Mouse (Mus musculus) heart, embryonic 11.5 days (tissue): ENCODE data around the gene 2700081O15Rik. TPM values are rescaled to one million over a fixed set of nuclear protein-coding genes. Genes with fewer than 3 reads are reported as not detected.
"Not testable (repeated sequence)": the region's sequence is repeated elsewhere in the genome, so short reads cannot be mapped to it uniquely, and the experiment has no call there.

Experiments
- ATAC-seq: fragments of 200-750 bp; cut with Nextera tagmentation; replicated peaks from 2 replicates; pipeline ENCODE4 v1.8.0; 2017; ENCODE audit warnings: moderate library complexity; ENCODE audit not compliant: insufficient number of reproducible peaks, low FRiP score, low TSS enrichment
- H3K27ac ChIP-seq: fragments of 300-500 bp; sonication (generic); 2 replicates; pipeline ENCODE4 v1.5.1; 2014; ENCODE audit warnings: mild to moderate bottlenecking, low read depth, low read length
- H3K27me3 ChIP-seq: fragments of 300-500 bp; sonication (generic); 2 replicates; pipeline ENCODE4 v1.6.1; 2014; ENCODE audit warnings: mild to moderate bottlenecking, low read length, mixed read lengths; ENCODE audit not compliant: control insufficient read depth, insufficient read depth
- H3K36me3 ChIP-seq: fragments of 300-500 bp; sonication (generic); 2 replicates; pipeline ENCODE4 v1.6.1; 2014; ENCODE audit warnings: mild to moderate bottlenecking, low read length, moderate library complexity, mixed read lengths; ENCODE audit not compliant: control insufficient read depth, insufficient read depth
- H3K4me1 ChIP-seq: fragments of 300-500 bp; sonication (generic); 2 replicates; pipeline ENCODE4 v1.6.1; 2014; ENCODE audit warnings: low read length; ENCODE audit not compliant: control insufficient read depth, insufficient read depth
- H3K4me2 ChIP-seq: fragments of 300-500 bp; sonication (generic); 2 replicates; pipeline ENCODE4 v1.6.1; 2014; ENCODE audit warnings: mild to moderate bottlenecking, moderate library complexity
- H3K4me3 ChIP-seq: fragments of 300-500 bp; sonication (generic); 2 replicates; pipeline ENCODE4 v1.5.1; 2014; ENCODE audit warnings: low read depth, low read length
- H3K9ac ChIP-seq: fragments of 300-500 bp; sonication (generic); 2 replicates; pipeline ENCODE4 v1.6.1; 2014; ENCODE audit warnings: mild to moderate bottlenecking, low read depth, low read length, moderate library complexity
- H3K9me3 ChIP-seq: fragments of 300-500 bp; sonication (generic); replicated peaks from 2 replicates; pipeline ENCODE4 v1.6.1; 2016; ENCODE audit warnings: low read length; ENCODE audit not compliant: control insufficient read depth
- WGBS: fragments of 180-500 bp; shearing (Covaris S2); extraction: QIAGEN DNeasy Blood & Tissue Kit; methylation state at CpG from one replicate; pipeline ENCODE4 v1.1.7; 2014; ENCODE audit not compliant: insufficient replicate concordance; 5-methylcytosine and 5-hydroxymethylcytosine counted together
- polyA plus RNA-seq: library from polyadenylated mRNA; unstranded; fragments of >200 nt; fragmentation: Nextera tagmentation; extraction: Ambion mirVana; gene quantifications from 2 replicates; pipeline ENCODE4 v1.2.1, GENCODE M21; 2014

The 2700081O15Rik gene
- polyA plus RNA-seq, 1 experiment from 2014 or later, result 4.7 TPM

GRCm38 (mm10) chr19:7388488-7388887 is 28.9 kb upstream of the 2700081O15Rik start:
- Histone ChIP-seq H3K36me3 (no peaks in the 10 kb centered on the region), H3K4me3 (no peak overlapping the region)
- WGBS, result 74% methylated on average over 6 of the region's 6 CpGs

GRCm38 (mm10) chr19:7396867-7397826 is 20.3 kb upstream of the 2700081O15Rik start:
- WGBS, result 70% methylated on average over 9 of the region's 10 CpGs
- H3K27ac ChIP-seq, H3K36me3 ChIP-seq, H3K27me3 ChIP-seq, H3K9me3 ChIP-seq, H3K4me2 ChIP-seq, H3K9ac ChIP-seq, H3K4me3 ChIP-seq, ATAC-seq, H3K4me1 ChIP-seq: not testable (repeated sequence)

More at GRCm38 (mm10) chr19:7388488-7388887, 28.9 kb upstream of the 2700081O15Rik start:
- Histone ChIP-seq H3K27ac (no peak overlapping the region), H3K27me3 (no peaks in the 10 kb centered on the region), H3K4me1 (0 out of 2 replicates have a peak, but pooled peaks cover 2% of the 10 kb centered on the region), H3K9ac (no peak overlapping the region), H3K9me3 (no peaks in the 10 kb centered on the region; the same call in 1 of the 2 replicates), H3K4me2 (no peak overlapping the region)
- no peak for ATAC-seq

- not testable (repeated sequence) for H3K4me1 ChIP-seq, H3K4me2 ChIP-seq, H3K9me3 ChIP-seq, H3K36me3 ChIP-seq, H3K9ac ChIP-seq, H3K27ac ChIP-seq, H3K4me3 ChIP-seq, ATAC-seq, H3K27me3 ChIP-seq
- WGBS, result 29% methylated on average over 24 of the region's 24 CpGs
These were observed 18.5 kb upstream of the 2700081O15Rik start for GRCm38 (mm10) chr19:7398898-7399297.

- Histone ChIP-seq H3K36me3 (no peaks in the 10 kb centered on the region), H3K27me3 (peaks cover 5% of the 10 kb centered on the region), H3K27ac (no peak overlapping the region), H3K4me3 (no peak overlapping the region), H3K4me2 (no peak overlapping the region), H3K9ac (no peak overlapping the region), H3K9me3 (0 out of 2 replicates have a peak, but pooled peaks cover 2% of the 10 kb centered on the region), H3K4me1 (no peaks in the 10 kb centered on the region)
- 59% methylated on average over 11 of the region's 11 CpGs for WGBS
- ATAC-seq, result no peak
These were observed 16.8 kb upstream of the 2700081O15Rik start for GRCm38 (mm10) chr19:7400635-7401034.

DNA sequence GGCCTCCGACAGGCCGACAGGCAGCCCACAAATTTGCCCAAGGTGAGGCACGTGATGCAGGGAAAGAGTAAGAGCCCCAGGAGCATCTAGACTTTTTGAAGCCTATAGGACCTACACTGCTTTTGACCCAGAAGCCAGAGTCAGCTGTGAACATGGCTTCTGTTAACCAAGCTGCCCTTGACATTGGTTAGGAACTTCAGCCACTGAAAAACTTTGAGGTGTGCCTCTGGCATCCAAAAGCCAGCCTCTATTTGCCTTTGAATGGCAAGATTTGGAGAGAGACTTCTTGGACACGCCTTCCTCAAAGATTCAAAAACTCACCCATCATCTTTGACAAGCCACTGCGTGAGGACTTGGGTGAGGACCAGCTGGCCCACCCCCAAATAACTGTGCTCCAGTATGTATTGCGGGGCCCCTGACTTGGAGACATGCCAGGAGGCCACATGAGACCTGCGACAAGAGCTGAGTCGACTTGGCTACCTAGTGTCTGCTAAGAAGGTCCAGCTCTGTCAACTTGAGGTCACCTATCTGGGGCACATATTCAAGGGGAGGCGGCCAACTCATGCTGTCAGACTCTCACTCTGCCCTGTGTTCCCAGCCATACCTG is 12.7 kb upstream of the 2700081O15Rik start:
- Histone ChIP-seq H3K27ac (no peak overlapping the region), H3K4me2 (no peak overlapping the region), H3K4me3 (no peak overlapping the region), H3K9ac (no peak overlapping the region), H3K9me3 (no peaks in the 10 kb centered on the region; the same call in 1 of the 2 replicates), H3K27me3 (no peaks in the 10 kb centered on the region), H3K4me1 (no peaks in the 10 kb centered on the region), H3K36me3 (no peaks in the 10 kb centered on the region)
- no peak for ATAC-seq
- WGBS, result 69% methylated on average over 9 of the region's 9 CpGs

DNA sequence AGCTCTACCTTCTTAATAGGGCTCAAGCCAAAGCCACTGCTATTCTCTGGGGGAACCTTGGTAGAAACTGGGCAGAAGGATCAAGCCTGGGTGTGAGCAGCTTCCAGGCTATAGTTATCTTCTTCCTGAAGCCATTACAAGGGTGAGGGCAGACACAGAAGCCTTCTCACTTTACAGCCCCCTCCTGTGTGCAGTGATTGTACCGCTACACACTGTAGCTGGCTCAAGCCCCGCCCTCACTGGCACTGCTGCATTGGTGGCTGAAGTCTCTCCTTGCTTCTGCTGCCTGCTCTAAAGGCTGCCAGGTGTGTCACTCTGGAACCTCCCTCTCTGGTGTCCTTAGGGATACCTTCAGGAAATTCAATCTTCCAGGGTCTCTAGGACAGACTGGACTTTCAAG is 5.1 kb upstream of the 2700081O15Rik start:
- Histone ChIP-seq H3K9ac (no peak overlapping the region), H3K27me3 (no peaks in the 10 kb centered on the region), H3K27ac (no peak overlapping the region), H3K4me3 (no peak overlapping the region), H3K4me1 (0 out of 2 replicates have a peak, but pooled peaks cover 5% of the 10 kb centered on the region), H3K9me3 (no peaks in the 10 kb centered on the region; the same call in 1 of the 2 replicates), H3K36me3 (no peaks in the 10 kb centered on the region), H3K4me2 (no peak overlapping the region)
- WGBS, result 45% methylated on average over 2 of the region's 2 CpGs
- ATAC-seq, result no peak

DNA sequence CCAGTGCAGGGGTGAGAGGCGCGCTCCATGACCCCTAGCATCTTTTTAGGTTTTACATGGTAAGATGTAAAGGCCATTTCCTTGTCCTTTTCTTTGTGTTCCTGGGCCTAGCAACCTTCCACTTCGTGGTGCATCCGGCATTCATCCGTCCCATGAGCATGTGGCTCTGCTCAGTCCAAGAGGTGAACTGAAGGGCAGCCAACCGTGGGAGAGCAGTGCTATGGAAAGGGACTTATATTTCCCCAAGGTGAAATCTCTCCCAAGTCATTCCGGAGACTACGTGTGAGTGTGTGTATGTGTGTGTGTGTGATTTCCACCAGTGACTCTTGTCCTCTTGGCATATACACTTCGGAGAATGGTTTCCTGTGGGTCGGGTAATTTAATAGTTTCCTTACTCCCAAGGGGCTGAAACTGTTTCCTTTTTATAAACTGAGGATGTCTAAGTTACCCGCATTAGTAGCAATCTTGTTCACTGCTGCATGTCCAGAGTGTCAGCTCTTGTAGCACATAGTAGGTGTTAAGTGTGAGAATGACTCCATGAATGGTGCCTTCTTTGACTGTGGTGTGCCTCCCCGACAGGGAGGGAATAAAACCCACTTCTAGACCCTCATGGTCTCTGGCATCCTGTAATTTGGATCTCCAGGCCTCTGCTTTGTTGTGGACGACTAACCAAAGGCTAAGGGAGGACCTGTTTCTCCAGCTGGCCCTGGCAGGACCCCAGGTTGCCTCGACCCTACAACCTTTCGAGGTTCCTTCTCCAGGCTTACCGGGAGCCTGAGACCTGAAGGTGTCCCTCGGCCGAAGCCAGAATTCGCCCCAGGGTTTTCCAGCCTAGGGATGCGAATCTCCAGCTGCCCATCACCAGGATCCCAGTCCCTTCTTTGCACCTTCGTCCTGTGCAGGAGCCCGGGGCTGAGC is 1.2 kb upstream of the 2700081O15Rik start:
- WGBS, result 35% methylated on average over 22 of the region's 22 CpGs
- Histone ChIP-seq H3K4me3 (peak overlapping the region; percentile 90), H3K9ac (peak overlapping the region; percentile 98), H3K4me1 (peaks cover 31% of the 10 kb centered on the region), H3K4me2 (peak overlapping the region; percentile 70), H3K27me3 (no peaks in the 10 kb centered on the region), H3K27ac (peak overlapping the region; percentile 79), H3K36me3 (peaks cover 5% of the 10 kb centered on the region), H3K9me3 (no peaks in the 10 kb centered on the region)
- no peak for ATAC-seq
